Mouse (Mus musculus): Measurements from ENCODE around the gene Proca1. TPM values are rescaled to one million over a fixed set of nuclear protein-coding genes. Genes with fewer than 3 reads are reported as not detected.

The Proca1 gene
- polyA plus RNA-seq, 1 experiment from 2014 or later, result 4.8 TPM

- peak overlapping the region; percentile 45 for H3K9ac ChIP-seq (replicated peaks)
- no peaks in the 10 kb centered on the region for H3K27me3 ChIP-seq (replicated peaks)
- under 1% methylated on average over 23 of the region's 23 CpGs for WGBS
- H3K4me2 ChIP-seq, result peak overlapping the region; percentile 79
- peak overlapping the region; percentile 62 for H3K4me3 ChIP-seq (replicated peaks)
- no peaks in the 10 kb centered on the region for H3K9me3 ChIP-seq (replicated peaks)
- peaks cover 61% of the 10 kb centered on the region for H3K4me1 ChIP-seq
- H3K27ac ChIP-seq (replicated peaks), result peak overlapping the region; percentile 81
- no peak for ATAC-seq (ENCODE audit: low FRiP score)
- peaks cover 24% of the 10 kb centered on the region for H3K36me3 ChIP-seq
Observed at GRCm38 (mm10) chr11:78176905-78177331, 16.3 kb upstream of the Proca1 start.

- 3% methylated on average over 10 of the region's 10 CpGs for WGBS
- H3K9ac ChIP-seq (replicated peaks), result peak overlapping the region; percentile 53
- peaks cover 67% of the 10 kb centered on the region for H3K4me1 ChIP-seq
- no peaks in the 10 kb centered on the region for H3K27me3 ChIP-seq (replicated peaks)
- peak overlapping the region; percentile 62 for H3K4me3 ChIP-seq (replicated peaks)
- H3K27ac ChIP-seq (replicated peaks), result peak overlapping the region; percentile 90
- H3K9me3 ChIP-seq (replicated peaks), result no peaks in the 10 kb centered on the region
- peak overlapping the region; percentile 79 for H3K4me2 ChIP-seq
- ATAC-seq (ENCODE audit: low FRiP score), result no peak
- H3K36me3 ChIP-seq, result peaks cover 24% of the 10 kb centered on the region
Observed at GRCm38 (mm10) chr11:78177437-78177836, 15.8 kb upstream of the Proca1 start.

- WGBS, result under 1% methylated on average over 75 of the region's 84 CpGs
- Histone ChIP-seq H3K9me3 (replicated peaks) (no peaks in the 10 kb centered on the region), H3K4me3 (replicated peaks) (peak overlapping the region; percentile 62), H3K27me3 (replicated peaks) (no peaks in the 10 kb centered on the region), H3K9ac (replicated peaks) (peak overlapping the region; percentile 53), H3K4me1 (peaks cover 68% of the 10 kb centered on the region), H3K4me2 (peak overlapping the region; percentile 79), H3K36me3 (peaks cover 24% of the 10 kb centered on the region), H3K27ac (replicated peaks) (peak overlapping the region; percentile 90)
- ATAC-seq (ENCODE audit: low FRiP score), result peak; percentile 82
Observed at GRCm38 (mm10) chr11:78177903-78178858, 15.0 kb upstream of the Proca1 start.

GRCm38 (mm10) chr11:78178859-78179437 lies 14.2 kb upstream of the Proca1 start:
- Histone ChIP-seq H3K9ac (replicated peaks) (peak overlapping the region; percentile 53), H3K27me3 (replicated peaks) (no peaks in the 10 kb centered on the region), H3K4me2 (peak overlapping the region; percentile 79), H3K4me1 (peaks cover 70% of the 10 kb centered on the region), H3K27ac (replicated peaks) (peak overlapping the region; percentile 90), H3K9me3 (replicated peaks) (no peaks in the 10 kb centered on the region), H3K4me3 (replicated peaks) (peak overlapping the region; percentile 62), H3K36me3 (peaks cover 24% of the 10 kb centered on the region)
- 2% methylated on average over 29 of the region's 29 CpGs for WGBS
- no peak for ATAC-seq (ENCODE audit: low FRiP score)

GRCm38 (mm10) chr11:78179438-78179999 lies 13.7 kb upstream of the Proca1 start:
- H3K4me2 ChIP-seq, result peak overlapping the region; percentile 79
- H3K27me3 ChIP-seq (replicated peaks), result no peaks in the 10 kb centered on the region
- H3K4me3 ChIP-seq (replicated peaks), result peak overlapping the region; percentile 62
- H3K4me1 ChIP-seq, result peaks cover 73% of the 10 kb centered on the region
- 27% methylated on average over 8 of the region's 8 CpGs for WGBS
- peaks cover 24% of the 10 kb centered on the region for H3K36me3 ChIP-seq
- no peak for ATAC-seq (ENCODE audit: low FRiP score)
- peak overlapping the region; percentile 90; the same call in 1 of the 2 replicates for H3K27ac ChIP-seq (replicated peaks)
- peak overlapping the region; percentile 53; the same call in 1 of the 2 replicates for H3K9ac ChIP-seq (replicated peaks)
- H3K9me3 ChIP-seq (replicated peaks), result no peaks in the 10 kb centered on the region

- H3K36me3 ChIP-seq, result peaks cover 24% of the 10 kb centered on the region
- ATAC-seq (ENCODE audit: low FRiP score), result no peak
- 0 out of 2 replicates have a peak overlapping the region, but pooled peaks have one; percentile 20 for H3K9ac ChIP-seq (replicated peaks)
- H3K9me3 ChIP-seq (replicated peaks), result no peaks in the 10 kb centered on the region
- WGBS, result 74% methylated on average over 6 of the region's 6 CpGs
- H3K27me3 ChIP-seq (replicated peaks), result no peaks in the 10 kb centered on the region
- no peak overlapping the region for H3K27ac ChIP-seq (replicated peaks)
- no peak overlapping the region for H3K4me3 ChIP-seq (replicated peaks)
- peaks cover 73% of the 10 kb centered on the region for H3K4me1 ChIP-seq
- peak overlapping the region; percentile 79; the same call in 1 of the 2 replicates for H3K4me2 ChIP-seq
Observed at GRCm38 (mm10) chr11:78180081-78180761, 13.0 kb upstream of the Proca1 start.

- H3K4me3 ChIP-seq (replicated peaks), result peak overlapping the region; percentile 78
- H3K27ac ChIP-seq (replicated peaks), result no peak overlapping the region
- no peak for ATAC-seq (ENCODE audit: low FRiP score)
- 51% methylated on average over 2 of the region's 2 CpGs for WGBS
- peak overlapping the region; percentile 66 for H3K4me2 ChIP-seq
- H3K27me3 ChIP-seq (replicated peaks), result no peaks in the 10 kb centered on the region
- H3K9ac ChIP-seq (replicated peaks), result peak overlapping the region; percentile 87
- H3K9me3 ChIP-seq (replicated peaks), result no peaks in the 10 kb centered on the region
- peaks cover 62% of the 10 kb centered on the region for H3K4me1 ChIP-seq
- peaks cover 24% of the 10 kb centered on the region for H3K36me3 ChIP-seq
Observed at GRCm38 (mm10) chr11:78181830-78182357, 11.3 kb upstream of the Proca1 start.

- Histone ChIP-seq H3K4me2 (peak overlapping the region; percentile 66), H3K9me3 (replicated peaks) (no peaks in the 10 kb centered on the region), H3K9ac (replicated peaks) (peak overlapping the region; percentile 87), H3K27me3 (replicated peaks) (no peaks in the 10 kb centered on the region), H3K4me3 (replicated peaks) (peak overlapping the region; percentile 78), H3K4me1 (peaks cover 62% of the 10 kb centered on the region), H3K27ac (replicated peaks) (peak overlapping the region; percentile 95), H3K36me3 (peaks cover 24% of the 10 kb centered on the region)
- ATAC-seq (ENCODE audit: low FRiP score), result no peak
- WGBS, result 10% methylated on average over 7 of the region's 7 CpGs
Observed at GRCm38 (mm10) chr11:78182450-78182849, 10.7 kb upstream of the Proca1 start.

GRCm38 (mm10) chr11:78182961-78183844 lies 10.0 kb upstream of the Proca1 start, which contains the start of gene Rpl23a:
Gene Rpl23a (minus strand): TSS chr11:78183584.
- ATAC-seq (ENCODE audit: low FRiP score), result peak; percentile 92
- H3K4me3 ChIP-seq (replicated peaks), result peak within 1 kb of the TSS; percentile 78
- H3K36me3 ChIP-seq, result peaks cover 24% of the 10 kb centered on the region
- H3K27ac ChIP-seq (replicated peaks), result peak within 1 kb of the TSS; percentile 95
- H3K27me3 ChIP-seq (replicated peaks), result no peaks in the 10 kb centered on the region
- H3K9ac ChIP-seq (replicated peaks), result peak within 1 kb of the TSS; percentile 87
- peaks cover 60% of the 10 kb centered on the region for H3K4me1 ChIP-seq
- H3K4me2 ChIP-seq, result peak within 1 kb of the TSS; percentile 66
- no peaks in the 10 kb centered on the region for H3K9me3 ChIP-seq (replicated peaks)
- 0% methylated on average over 38 of the region's 38 CpGs for WGBS

GRCm38 (mm10) chr11:78183884-78184514 lies 9.2 kb upstream of the Proca1 start:
- Histone ChIP-seq H3K27ac (replicated peaks) (peak overlapping the region; percentile 95), H3K4me2 (peak overlapping the region; percentile 66), H3K9me3 (replicated peaks) (no peaks in the 10 kb centered on the region), H3K4me1 (peaks cover 54% of the 10 kb centered on the region), H3K9ac (replicated peaks) (peak overlapping the region; percentile 87; the same call in 1 of the 2 replicates), H3K27me3 (replicated peaks) (no peaks in the 10 kb centered on the region), H3K36me3 (peaks cover 24% of the 10 kb centered on the region), H3K4me3 (replicated peaks) (peak overlapping the region; percentile 78)
- ATAC-seq (ENCODE audit: low FRiP score), result no peak
- 49% methylated on average over 10 of the region's 10 CpGs for WGBS
